Mouse (Mus musculus) lung, adult 2 months (tissue): ENCODE measurements around the gene Stra6l.

Experiments
- CTCF ChIP-seq: fragments of 200-500 bp; IDR thresholded peaks from 2 replicates; pipeline ENCODE4 v1.5.1; 2011; ENCODE audit warnings: mild to moderate bottlenecking, low read length, control low read depth; ENCODE audit not compliant: insufficient read depth
- POLR2A ChIP-seq: fragments of 200-500 bp; IDR thresholded peaks from 2 replicates; pipeline ENCODE4 v1.6.1; 2011; ENCODE audit warnings: low read depth, mild to moderate bottlenecking, control low read depth, low read length, borderline replicate concordance; ENCODE audit errors: extremely low read depth

DNA sequence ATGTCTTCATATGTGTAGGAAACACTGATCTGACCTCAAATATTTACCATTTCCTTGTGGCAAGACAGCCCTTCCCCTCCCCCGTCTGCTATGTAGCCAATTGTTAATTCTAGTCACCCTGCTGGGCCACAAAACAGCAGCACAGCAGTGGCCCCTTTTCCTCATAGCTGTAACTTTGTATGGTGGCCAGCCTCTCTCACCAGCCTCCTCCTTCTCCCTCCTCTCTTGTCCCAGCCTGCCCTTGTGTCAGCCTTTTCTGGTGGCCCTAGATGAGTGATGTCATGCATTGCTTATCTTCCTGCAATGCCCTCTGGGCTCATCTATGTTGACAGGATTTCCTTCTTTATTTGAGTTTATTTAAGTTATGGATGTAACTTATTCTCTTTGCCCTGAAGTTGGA, 955 bp downstream of the Stra6l start:
- TF ChIP-seq CTCF (no peak), POLR2A (no peak)
